Mouse (Mus musculus): ENCODE measurements around the gene Mycbp2. TPM values are rescaled to one million over a fixed set of nuclear protein-coding genes. Genes with fewer than 3 reads are reported as not detected.

The Mycbp2 gene
- polyA plus RNA-seq, 1 experiment from 2014 or later = 58.1 TPM

Other genes starting within 250 kb of the Mycbp2 start
- 22.1 and 23.2 TPM in 2 replicates for gene Fbxl3, start 247.2 kb downstream of the Mycbp2 start, polyA plus RNA-seq (2015; fragmentation: Nextera tagmentation; extraction: Ambion mirVana)
- 0.16 and 0.34 TPM in 2 replicates for gene Scel, start 166.5 kb upstream of the Mycbp2 start, polyA plus RNA-seq (2015; fragmentation: Nextera tagmentation; extraction: Ambion mirVana)

Data from midbrain, embryonic 16.5 days (tissue).